ENCODE assay signal across 8 mouse cellular contexts in the genomic region with DNA sequence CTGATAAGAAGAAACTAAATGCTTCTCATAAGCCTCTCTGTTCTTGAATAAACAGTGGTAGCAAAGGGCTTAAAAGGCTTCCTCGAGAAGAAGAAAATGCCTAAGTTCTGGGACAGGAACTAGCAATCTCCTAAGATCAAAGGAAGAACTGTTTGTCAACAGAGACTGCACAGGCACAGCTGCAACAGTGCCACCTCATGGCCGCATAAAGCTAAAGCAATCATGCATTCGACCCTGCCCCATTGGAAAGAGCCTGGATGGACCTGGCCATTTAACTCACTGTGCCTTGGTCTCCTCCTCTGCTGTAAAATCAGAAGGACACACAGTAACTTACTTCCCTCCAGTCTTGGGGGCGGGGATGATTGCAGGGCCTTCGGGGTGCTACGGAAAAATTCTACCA.
DNase-seq lines count a peak whose midpoint lies in the region; ATAC-seq and TF ChIP-seq lines count a peak whose summit lies in the region.

No protein-coding gene starts in this region.

- 41% methylated on average over 6 of the region's 6 CpGs for WGBS in kidney, embryonic 16.5 days
- WGBS in midbrain, embryonic 16.5 days, result 43% methylated on average over 6 of the region's 6 CpGs

- intact Hi-C loops in heart, postnatal 10 days (cut with DNase I), result loop anchor here (1.0 kb wide), 1 partner anchor 324 kb away; no protein-coding TSS in a partner anchor

- H3K36me3 ChIP-seq in kidney, embryonic 16.5 days (ENCODE audit: insufficient read depth, low read length), result no peaks in the 10 kb centered on the region
- no peaks in the 10 kb centered on the region for H3K36me3 ChIP-seq in E14TG2a.4 (ENCODE audit: insufficient read depth, low read length)
- H3K36me3 ChIP-seq in midbrain, embryonic 16.5 days (ENCODE audit: control insufficient read depth, insufficient read depth, low read length), result no peaks in the 10 kb centered on the region

- H3K9ac ChIP-seq in kidney, embryonic 16.5 days (replicated peaks; ENCODE audit: low read length), result no peak overlapping the region
- no peak overlapping the region for H3K9ac ChIP-seq in midbrain, embryonic 16.5 days (ENCODE audit: low read depth, low read length)

- no peak for ATAC-seq in kidney, embryonic 16.5 days (ENCODE audit: low FRiP score, low TSS enrichment)
- no peak for ATAC-seq in midbrain, embryonic 16.5 days

- H3K4me1 ChIP-seq in kidney, embryonic 16.5 days (ENCODE audit: insufficient read depth, low read length), result 0 out of 2 replicates have a peak, but pooled peaks cover 3% of the 10 kb centered on the region
- H3K4me1 ChIP-seq in E14TG2a.4 (replicated peaks; ENCODE audit: low read depth, low read length), result peaks cover 25% of the 10 kb centered on the region
- H3K4me1 ChIP-seq in midbrain, embryonic 16.5 days (ENCODE audit: control insufficient read depth, insufficient read depth, low read length), result peaks cover 4% of the 10 kb centered on the region; the same call in 1 of the 2 replicates

- no peak overlapping the region for H3K27ac ChIP-seq in kidney, embryonic 16.5 days (ENCODE audit: low read length)
- H3K27ac ChIP-seq in midbrain, embryonic 16.5 days (ENCODE audit: low read length), result no peak overlapping the region

- no peaks in the 10 kb centered on the region for H3K27me3 ChIP-seq in kidney, embryonic 16.5 days (ENCODE audit: insufficient read depth, low read length)
- H3K27me3 ChIP-seq in E14TG2a.4 (ENCODE audit: insufficient read depth, low read length), result peaks cover 32% of the 10 kb centered on the region
- no peaks in the 10 kb centered on the region for H3K27me3 ChIP-seq in midbrain, embryonic 16.5 days (ENCODE audit: control insufficient read depth, insufficient read depth, low read depth, low read length)

- H3K4me3 ChIP-seq in kidney, embryonic 16.5 days (ENCODE audit: low read length), result no peak overlapping the region
- H3K4me3 ChIP-seq in E14TG2a.4 (replicated peaks; ENCODE audit: low read length), result no peak overlapping the region
- H3K4me3 ChIP-seq in midbrain, embryonic 16.5 days (ENCODE audit: low read depth, low read length), result no peak overlapping the region

- peak; percentile 49 for DNase-seq in kidney, adult 18-20 months
- peak; percentile 50 to 71 for DNase-seq in adrenal gland, postnatal 36 days
- DNase-seq in heart, postnatal 10 days, result peak; percentile 59 to 72
- peak; percentile 53 to 74 for DNase-seq in lung, postnatal 4 days
- DNase-seq in thymus, postnatal 36 days, result peak; percentile 59 to 67

- H3K4me2 ChIP-seq in kidney, embryonic 16.5 days (replicated peaks; ENCODE audit: low read depth, low read length), result no peak overlapping the region
- H3K4me2 ChIP-seq in midbrain, embryonic 16.5 days (ENCODE audit: low read length), result no peak overlapping the region

- TF ChIP-seq CTCF in E14TG2a.4 (conservative IDR thresholded peaks at IDR 0.05; ENCODE audit: low read length), result peak; percentile 86

- no peaks in the 10 kb centered on the region for H3K9me3 ChIP-seq in kidney, embryonic 16.5 days (ENCODE audit: low read length)
- no peaks in the 10 kb centered on the region for H3K9me3 ChIP-seq in E14TG2a.4 (ENCODE audit: low read length)
- no peaks in the 10 kb centered on the region for H3K9me3 ChIP-seq in midbrain, embryonic 16.5 days (replicated peaks; ENCODE audit: control insufficient read depth, low read length, poor library complexity, severe bottlenecking)
